Mouse (Mus musculus) urinary bladder, postnatal 36 days (tissue): ENCODE measurements around the gene Pkm.

Source experiments
- DNase-seq, 2 experiments: peaks; one replicate each; pipeline ENCODE4 v3.0.0; 2022; ENCODE audit warnings: low spot score in 2 of 2, mixed read lengths in 1 of 2

The Pkm gene

GRCm38 (mm10) chr9:59655958-59656634 lies at the start of gene Pkm:
Gene Pkm (plus strand): TSS chr9:59656368.
- peak; percentile 96 to 97 for DNase-seq

GRCm38 (mm10) chr9:59610950-59611349 lies 45.2 kb upstream of the Pkm start:
- no peak for DNase-seq

DNA sequence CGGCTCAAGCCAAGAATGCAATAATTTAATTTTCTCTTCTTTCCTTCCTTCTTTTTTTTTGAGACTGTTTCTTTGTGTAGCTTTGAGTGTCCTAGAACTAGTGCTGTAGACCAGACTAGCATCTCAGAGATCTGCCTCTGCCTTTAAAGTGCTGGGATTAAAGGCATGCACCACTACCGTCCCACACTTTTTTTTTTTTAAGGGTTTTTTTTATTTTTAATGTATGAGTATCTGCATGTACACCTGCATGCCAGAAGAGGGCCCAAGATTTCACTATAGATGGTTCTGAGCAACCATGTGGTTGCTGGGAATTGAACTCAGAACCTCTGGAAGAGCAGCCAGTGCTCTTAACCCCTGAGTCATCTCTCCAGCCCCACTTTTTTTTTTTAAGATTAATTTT lies 40.4 kb upstream of the Pkm start:
- no peak for DNase-seq

DNA sequence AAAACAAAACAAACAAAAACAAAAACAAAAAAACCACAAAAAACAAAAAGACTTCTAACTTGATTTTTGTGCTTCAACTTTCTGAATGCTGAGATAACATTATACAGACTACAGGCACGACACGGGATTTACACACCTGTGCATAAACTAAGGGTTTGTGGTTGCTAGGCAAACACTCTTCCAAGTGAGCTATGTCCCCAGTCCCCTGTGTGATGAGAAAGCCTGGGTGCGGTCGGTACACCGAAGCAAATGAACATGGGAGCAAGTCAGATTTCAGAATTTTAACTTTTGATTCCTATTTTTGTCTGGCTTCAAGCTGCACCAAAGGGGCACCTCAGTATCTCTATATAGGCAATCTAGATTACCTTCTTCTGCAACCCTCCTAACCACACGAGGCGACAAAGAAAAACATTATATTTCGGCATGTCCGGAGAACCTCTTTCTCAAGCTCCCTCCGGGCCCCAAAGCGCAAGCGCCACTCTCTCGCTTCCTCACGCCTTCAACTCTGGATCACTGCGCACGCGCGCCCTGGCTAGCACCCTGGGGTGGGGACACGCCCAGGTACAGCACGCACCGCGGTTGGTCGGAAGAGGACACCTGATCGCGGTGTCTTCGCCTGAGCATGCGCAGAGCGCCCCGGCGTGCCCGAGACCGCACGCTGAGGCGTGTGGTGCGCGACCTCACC lies 39.4 kb upstream of the Pkm start, which contains the start of gene Parp6:
TSS of gene Parp6 (plus strand) at position 663 of the 685 bp plus-strand sequence.
- peak; percentile 98 to 100 for DNase-seq

DNA sequence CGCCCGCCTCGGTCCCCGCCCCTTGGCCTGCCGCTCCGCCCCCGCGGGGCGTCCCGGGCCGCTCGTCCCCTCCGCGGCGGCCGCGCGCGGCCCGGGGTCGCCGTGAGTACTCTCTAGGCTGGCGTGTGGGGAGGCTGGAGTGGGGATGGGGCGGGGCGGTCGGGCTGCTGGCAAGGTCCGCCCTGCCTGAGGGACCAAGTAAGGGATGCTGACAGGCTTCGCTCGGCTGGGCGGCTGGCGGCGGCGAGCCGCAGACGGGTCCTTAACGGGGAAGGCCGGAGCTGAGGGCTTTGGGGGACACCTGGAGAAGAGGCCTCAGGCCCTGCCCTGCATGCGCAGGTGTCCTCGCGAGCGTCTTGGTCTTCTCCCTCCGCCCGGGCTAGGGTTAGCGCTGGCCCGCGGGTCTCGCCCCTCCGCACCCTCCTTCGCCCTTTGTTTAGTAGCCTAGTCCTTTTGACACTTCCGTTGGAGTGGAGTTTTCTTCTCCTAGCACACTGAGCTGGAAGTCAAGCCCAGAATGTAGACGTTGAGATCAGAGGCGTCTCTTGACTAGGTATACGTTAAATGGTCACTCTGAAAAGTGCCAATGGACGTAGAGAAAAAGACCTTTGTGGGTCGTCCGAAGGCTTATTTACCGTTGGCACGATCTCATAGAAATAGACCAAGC lies 38.7 kb upstream of the Pkm start:
- DNase-seq = no peak

GRCm38 (mm10) chr9:59638372-59638771 lies 17.8 kb upstream of the Pkm start:
- DNase-seq = no peak

GRCm38 (mm10) chr9:59639936-59640335 lies 16.2 kb upstream of the Pkm start:
- no peak for DNase-seq

GRCm38 (mm10) chr9:59641320-59641719 lies 14.8 kb upstream of the Pkm start:
- no peak for DNase-seq

- no peak for DNase-seq
These were observed 6.3 kb upstream of the Pkm start for GRCm38 (mm10) chr9:59649911-59650310.

GRCm38 (mm10) chr9:59653371-59653770 lies 2.8 kb upstream of the Pkm start:
- peak; percentile 55 to 57 for DNase-seq

DNA sequence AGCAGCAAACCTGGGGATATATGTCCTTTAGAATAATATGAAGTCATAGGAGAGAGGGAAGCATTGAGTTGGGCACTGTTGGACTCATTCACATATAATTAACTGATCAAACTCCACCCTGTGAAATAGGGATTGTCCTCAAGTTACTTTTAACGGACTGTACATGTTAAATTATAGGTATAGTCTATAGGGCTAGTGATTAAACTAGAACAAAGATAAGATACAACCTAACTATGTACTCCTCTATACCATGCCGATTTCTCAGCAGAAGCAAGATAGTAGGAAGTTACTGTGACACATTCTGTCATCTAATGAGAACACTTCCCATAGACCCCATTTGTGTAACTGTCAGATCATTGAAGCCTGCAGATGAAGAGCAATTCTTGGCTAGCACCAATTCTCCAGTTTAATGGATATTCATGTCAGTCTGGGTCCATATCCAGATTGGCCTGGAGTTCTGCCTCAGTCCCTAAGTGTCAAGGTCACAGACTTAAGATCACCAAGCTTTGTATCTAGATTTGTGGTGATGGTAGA lies 1.7 kb upstream of the Pkm start:
- no peak for DNase-seq

DNA sequence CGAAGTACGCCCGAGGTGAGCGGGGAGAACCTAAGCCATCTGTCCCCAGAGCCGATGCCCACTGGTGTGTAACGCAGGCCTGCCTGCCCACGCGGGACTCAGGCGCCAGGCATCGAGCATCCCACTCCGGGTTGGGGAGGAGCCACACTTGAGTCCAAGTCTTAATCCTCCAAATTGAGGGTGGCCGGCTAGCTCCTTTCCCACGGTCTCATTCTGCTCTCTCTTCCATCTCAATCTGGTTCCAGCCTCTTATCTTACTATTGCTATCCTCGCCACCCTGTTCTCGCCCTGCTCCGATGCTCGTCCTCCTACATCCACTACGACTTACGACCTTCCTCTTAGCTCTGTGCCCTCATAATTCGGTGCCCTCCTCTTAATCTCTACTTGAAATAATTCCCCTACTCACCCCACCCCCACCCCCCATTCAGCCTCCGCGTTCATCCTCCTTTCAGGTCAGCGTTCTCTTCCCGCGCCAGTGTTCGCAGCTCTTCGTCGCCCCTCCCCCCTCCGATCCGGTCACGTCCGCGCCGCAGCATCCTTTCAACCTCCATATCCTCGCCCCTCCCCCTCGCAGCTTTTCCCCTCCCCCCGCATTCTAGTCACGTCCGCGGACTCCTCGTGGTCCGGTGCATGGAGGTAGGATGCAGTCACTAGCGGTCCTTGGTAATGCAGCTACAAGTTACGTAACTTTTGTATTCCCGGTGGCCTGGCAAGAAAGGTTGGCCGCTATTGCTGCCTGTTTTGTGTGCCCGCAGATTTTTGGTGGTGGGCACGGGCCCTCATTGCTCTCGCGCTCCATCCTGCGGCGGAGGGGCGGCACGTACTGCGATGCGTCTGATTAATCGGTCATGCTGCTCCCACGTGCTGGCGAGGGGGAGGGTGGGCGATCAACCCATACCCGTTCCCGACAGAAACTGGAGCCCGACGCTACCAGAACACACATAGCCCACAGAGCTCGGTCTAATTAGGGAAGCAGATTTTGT lies 758 bp downstream of the Pkm start:
- DNase-seq = peak; percentile 46 to 67

GRCm38 (mm10) chr9:59658146-59658545 lies 2.0 kb downstream of the Pkm start:
- no peak for DNase-seq

GRCm38 (mm10) chr9:59659036-59660026 lies 3.2 kb downstream of the Pkm start:
- peak; percentile 60 to 70 for DNase-seq

GRCm38 (mm10) chr9:59660421-59660820 lies 4.3 kb downstream of the Pkm start:
- DNase-seq = no peak

GRCm38 (mm10) chr9:59661298-59661975 lies 5.3 kb downstream of the Pkm start:
- no peak for DNase-seq

GRCm38 (mm10) chr9:59663226-59663625 lies 7.1 kb downstream of the Pkm start:
- no peak for DNase-seq

- no peak for DNase-seq
These were observed 7.8 kb downstream of the Pkm start for GRCm38 (mm10) chr9:59663957-59664356.

- no peak for DNase-seq
These were observed 8.6 kb downstream of the Pkm start for GRCm38 (mm10) chr9:59664664-59665256.
